Mouse (Mus musculus) kidney, adult 2 months (tissue): ENCODE measurements at regions not wholly inside any gene's neighbourhood (a gene's known extent, or its start where the extent isn't known, plus 50 kb on each side); places are given as distances from the start of the nearest gene placed in this dataset.

Source experiments
- DNase-seq: peaks from one replicate; pipeline ENCODE4 v3.0.0; 2021
- H3K27ac ChIP-seq: fragments of 200-500 bp; 2 replicates; pipeline ENCODE4 v1.5.1; 2012; ENCODE audit warnings: low read depth, low read length, control low read depth, inconsistent platforms; ENCODE audit not compliant: insufficient read depth
- H3K27me3 ChIP-seq: fragments of 200-500 bp; replicated peaks from 2 replicates; pipeline ENCODE4 v1.6.1; 2012; ENCODE audit warnings: mild to moderate bottlenecking, moderate library complexity, low read length, inconsistent platforms; ENCODE audit not compliant: control insufficient read depth, insufficient read depth
- H3K36me3 ChIP-seq: fragments of 200-500 bp; 2 replicates; pipeline ENCODE4 v1.6.1; 2012; ENCODE audit warnings: mild to moderate bottlenecking, moderate library complexity, low read length, inconsistent platforms; ENCODE audit not compliant: control insufficient read depth, insufficient read depth
- H3K4me1 ChIP-seq: fragments of 200-500 bp; 2 replicates; pipeline ENCODE4 v1.6.1; 2011; ENCODE audit warnings: low read length; ENCODE audit not compliant: control insufficient read depth, insufficient read depth
- H3K4me3 ChIP-seq: fragments of 200-500 bp; 2 replicates; pipeline ENCODE4 v1.5.1; 2011; ENCODE audit warnings: mild to moderate bottlenecking, low read depth, low read length, control low read depth; ENCODE audit not compliant: insufficient read depth
- CTCF ChIP-seq: fragments of 200-500 bp; conservative IDR thresholded peaks from 2 replicates; pipeline ENCODE4 v1.5.1; 2011; ENCODE audit warnings: low read depth, mild to moderate bottlenecking, control low read depth, low read length, moderate library complexity, mixed read lengths; ENCODE audit not compliant: insufficient read depth, insufficient read length
- POLR2A ChIP-seq: fragments of 200-500 bp; IDR thresholded peaks from one replicate; pipeline ENCODE4 v1.6.1; 2011; ENCODE audit warnings: low read depth, low read length, control low read depth
- WGBS: fragments of 180-500 bp; shearing (Covaris S2); methylation state at CpG from one replicate; pipeline ENCODE4 v1.1.7; 2018; 5-methylcytosine and 5-hydroxymethylcytosine counted together

GRCm38 (mm10) chr7:96102727-96103126 is 68.3 kb upstream of the Tenm4 start:
- H3K4me3 ChIP-seq, result no peak overlapping the region
- H3K27me3 ChIP-seq, result no peaks in the 10 kb centered on the region
- 34% methylated on average over 6 of the region's 6 CpGs for WGBS
- H3K4me1 ChIP-seq, result no peaks in the 10 kb centered on the region
- TF ChIP-seq POLR2A (no peak), CTCF (no peak)
- no peak overlapping the region for H3K27ac ChIP-seq
- DNase-seq, result no peak
- H3K36me3 ChIP-seq, result no peaks in the 10 kb centered on the region

- no peak for DNase-seq
- 77% methylated on average over 2 of the region's 2 CpGs for WGBS
- Histone ChIP-seq H3K27ac (no peak overlapping the region), H3K4me3 (no peak overlapping the region), H3K36me3 (no peaks in the 10 kb centered on the region), H3K27me3 (no peaks in the 10 kb centered on the region), H3K4me1 (no peaks in the 10 kb centered on the region)
- TF ChIP-seq CTCF (no peak), POLR2A (no peak)
Measured at GRCm38 (mm10) chr7:96108768-96109167, 62.3 kb upstream of the Tenm4 start.

- WGBS, result 79% methylated on average over 8 of the region's 8 CpGs
- H3K27ac ChIP-seq, result no peak overlapping the region
- no peaks in the 10 kb centered on the region for H3K27me3 ChIP-seq
- no peak for DNase-seq
- H3K4me3 ChIP-seq, result no peak overlapping the region
- no peaks in the 10 kb centered on the region for H3K36me3 ChIP-seq
- TF ChIP-seq POLR2A (no peak), CTCF (no peak)
- no peaks in the 10 kb centered on the region for H3K4me1 ChIP-seq
Measured at GRCm38 (mm10) chr7:96120142-96120541, 50.9 kb upstream of the Tenm4 start.
